Mouse (Mus musculus) ovary, postnatal 36 days (tissue): Measurements from ENCODE around the gene Gm13693.
A peak's percentile ranks its signal among the peaks of the same experiment; 100 is the strongest.
"Not testable (repeated sequence)": the region's sequence is repeated elsewhere in the genome, so short reads cannot be mapped to it uniquely, and the experiment has no call there.

Source experiments
- DNase-seq: peaks from one replicate; pipeline ENCODE4 v3.0.0; 2022; ENCODE audit warnings: low spot score, mixed read lengths

The Gm13693 gene

DNA sequence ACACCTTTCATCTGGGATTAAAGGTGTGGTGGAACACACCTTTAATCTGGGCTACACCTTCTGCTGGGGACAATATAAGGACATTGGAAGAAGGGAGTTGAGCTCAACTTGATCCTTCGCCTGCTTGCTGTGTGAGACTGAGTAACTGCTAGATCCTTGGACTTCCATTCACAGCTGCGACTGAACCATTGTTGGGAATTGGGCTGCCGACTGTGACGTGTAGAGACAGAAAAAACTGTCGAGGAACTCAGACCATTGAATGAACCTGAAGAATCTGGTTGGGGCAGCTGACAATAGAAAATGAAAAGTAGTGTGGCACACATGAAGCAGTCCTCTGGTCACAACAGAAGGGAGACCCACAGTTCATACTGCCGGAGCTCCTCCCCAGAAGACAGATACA lies at the start of gene Gm13693:
TSS of gene Gm13693 (plus strand) at position 301 of the 400 bp plus-strand sequence.
- DNase-seq = not testable (repeated sequence)

- no peak for DNase-seq
These were observed 31.7 kb upstream of the Gm13693 start for GRCm38 (mm10) chr2:83929478-83930088.

DNA sequence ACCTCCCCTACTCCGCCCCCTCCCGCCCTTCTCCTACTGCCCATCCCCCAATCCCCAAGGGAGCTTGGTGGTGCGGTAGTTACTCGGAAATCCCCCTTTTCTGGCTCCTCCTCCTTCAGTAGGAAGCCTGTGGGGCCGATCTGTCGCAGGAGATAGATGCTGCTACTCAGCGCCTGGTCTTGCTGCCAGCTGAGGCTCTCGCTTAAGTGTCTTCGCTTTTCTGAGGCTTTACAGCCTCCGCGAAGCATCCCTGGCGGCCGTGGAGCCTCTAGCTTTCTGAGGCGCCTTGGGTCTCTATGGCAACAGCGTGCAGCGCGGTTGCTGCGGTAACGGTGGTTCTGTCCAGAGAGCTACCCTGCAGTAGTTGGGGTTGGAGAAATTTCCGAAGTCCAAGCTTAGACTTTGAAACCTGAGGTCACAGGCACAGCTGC lies 20.4 kb upstream of the Gm13693 start, which contains the start of gene Zswim2:
TSS of gene Zswim2 (minus strand) at position 298 of the 431 bp plus-strand sequence.
- DNase-seq = peak; percentile 51

DNA sequence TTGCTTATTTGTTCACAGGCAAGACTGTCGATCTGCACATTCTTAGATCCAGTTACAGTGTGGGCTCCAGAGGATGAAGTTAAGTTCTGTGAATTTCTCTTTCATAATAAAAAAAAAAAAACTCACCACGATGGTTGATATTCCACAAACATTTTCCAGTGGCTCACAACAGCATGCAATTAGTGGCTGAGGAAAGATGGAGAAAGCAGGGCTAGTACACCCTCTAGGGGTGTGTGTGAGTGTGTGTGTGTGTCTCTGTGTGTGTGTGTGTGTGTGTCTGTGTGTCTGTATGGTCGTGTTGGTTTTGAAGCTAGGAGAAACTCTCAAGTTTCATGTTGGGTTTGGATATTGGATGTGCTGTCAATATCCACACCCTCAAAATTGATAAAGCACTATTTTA lies 19.9 kb upstream of the Gm13693 start:
- DNase-seq = no peak

- no peak for DNase-seq
These were observed 19.5 kb upstream of the Gm13693 start for GRCm38 (mm10) chr2:83941792-83942191.

DNA sequence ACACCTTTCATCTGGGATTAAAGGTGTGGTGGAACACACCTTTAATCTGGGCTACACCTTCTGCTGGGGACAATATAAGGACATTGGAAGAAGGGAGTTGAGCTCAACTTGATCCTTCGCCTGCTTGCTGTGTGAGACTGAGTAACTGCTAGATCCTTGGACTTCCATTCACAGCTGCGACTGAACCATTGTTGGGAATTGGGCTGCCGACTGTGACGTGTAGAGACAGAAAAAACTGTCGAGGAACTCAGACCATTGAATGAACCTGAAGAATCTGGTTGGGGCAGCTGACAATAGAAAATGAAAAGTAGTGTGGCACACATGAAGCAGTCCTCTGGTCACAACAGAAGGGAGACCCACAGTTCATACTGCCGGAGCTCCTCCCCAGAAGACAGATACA lies 5.9 kb upstream of the Gm13693 start, which contains the start of gene Gm13698:
TSS of gene Gm13698 (plus strand) at position 301 of the 400 bp plus-strand sequence.
- not testable (repeated sequence) for DNase-seq

DNA sequence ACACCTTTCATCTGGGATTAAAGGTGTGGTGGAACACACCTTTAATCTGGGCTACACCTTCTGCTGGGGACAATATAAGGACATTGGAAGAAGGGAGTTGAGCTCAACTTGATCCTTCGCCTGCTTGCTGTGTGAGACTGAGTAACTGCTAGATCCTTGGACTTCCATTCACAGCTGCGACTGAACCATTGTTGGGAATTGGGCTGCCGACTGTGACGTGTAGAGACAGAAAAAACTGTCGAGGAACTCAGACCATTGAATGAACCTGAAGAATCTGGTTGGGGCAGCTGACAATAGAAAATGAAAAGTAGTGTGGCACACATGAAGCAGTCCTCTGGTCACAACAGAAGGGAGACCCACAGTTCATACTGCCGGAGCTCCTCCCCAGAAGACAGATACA lies 5.7 kb downstream of the Gm13693 start, which contains the start of gene Gm13695:
TSS of gene Gm13695 (plus strand) at position 301 of the 400 bp plus-strand sequence.
- not testable (repeated sequence) for DNase-seq

DNA sequence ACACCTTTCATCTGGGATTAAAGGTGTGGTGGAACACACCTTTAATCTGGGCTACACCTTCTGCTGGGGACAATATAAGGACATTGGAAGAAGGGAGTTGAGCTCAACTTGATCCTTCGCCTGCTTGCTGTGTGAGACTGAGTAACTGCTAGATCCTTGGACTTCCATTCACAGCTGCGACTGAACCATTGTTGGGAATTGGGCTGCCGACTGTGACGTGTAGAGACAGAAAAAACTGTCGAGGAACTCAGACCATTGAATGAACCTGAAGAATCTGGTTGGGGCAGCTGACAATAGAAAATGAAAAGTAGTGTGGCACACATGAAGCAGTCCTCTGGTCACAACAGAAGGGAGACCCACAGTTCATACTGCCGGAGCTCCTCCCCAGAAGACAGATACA lies 11.5 kb downstream of the Gm13693 start, which contains the start of gene Gm13696:
TSS of gene Gm13696 (plus strand) at position 301 of the 400 bp plus-strand sequence.
- DNase-seq = not testable (repeated sequence)

DNA sequence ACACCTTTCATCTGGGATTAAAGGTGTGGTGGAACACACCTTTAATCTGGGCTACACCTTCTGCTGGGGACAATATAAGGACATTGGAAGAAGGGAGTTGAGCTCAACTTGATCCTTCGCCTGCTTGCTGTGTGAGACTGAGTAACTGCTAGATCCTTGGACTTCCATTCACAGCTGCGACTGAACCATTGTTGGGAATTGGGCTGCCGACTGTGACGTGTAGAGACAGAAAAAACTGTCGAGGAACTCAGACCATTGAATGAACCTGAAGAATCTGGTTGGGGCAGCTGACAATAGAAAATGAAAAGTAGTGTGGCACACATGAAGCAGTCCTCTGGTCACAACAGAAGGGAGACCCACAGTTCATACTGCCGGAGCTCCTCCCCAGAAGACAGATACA lies 17.3 kb downstream of the Gm13693 start, which contains the start of gene Gm13694:
TSS of gene Gm13694 (plus strand) at position 301 of the 400 bp plus-strand sequence.
- DNase-seq = not testable (repeated sequence)

DNA sequence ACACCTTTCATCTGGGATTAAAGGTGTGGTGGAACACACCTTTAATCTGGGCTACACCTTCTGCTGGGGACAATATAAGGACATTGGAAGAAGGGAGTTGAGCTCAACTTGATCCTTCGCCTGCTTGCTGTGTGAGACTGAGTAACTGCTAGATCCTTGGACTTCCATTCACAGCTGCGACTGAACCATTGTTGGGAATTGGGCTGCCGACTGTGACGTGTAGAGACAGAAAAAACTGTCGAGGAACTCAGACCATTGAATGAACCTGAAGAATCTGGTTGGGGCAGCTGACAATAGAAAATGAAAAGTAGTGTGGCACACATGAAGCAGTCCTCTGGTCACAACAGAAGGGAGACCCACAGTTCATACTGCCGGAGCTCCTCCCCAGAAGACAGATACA lies 23.1 kb downstream of the Gm13693 start, which contains the start of gene Gm13697:
TSS of gene Gm13697 (plus strand) at position 301 of the 400 bp plus-strand sequence.
- not testable (repeated sequence) for DNase-seq

GRCm38 (mm10) chr2:83990253-83990652 lies 28.9 kb downstream of the Gm13693 start, which contains the start of gene Gm13691:
Gene Gm13691, plus strand, starts transcription at chr2:83990553.
- DNase-seq = not testable (repeated sequence)

DNA sequence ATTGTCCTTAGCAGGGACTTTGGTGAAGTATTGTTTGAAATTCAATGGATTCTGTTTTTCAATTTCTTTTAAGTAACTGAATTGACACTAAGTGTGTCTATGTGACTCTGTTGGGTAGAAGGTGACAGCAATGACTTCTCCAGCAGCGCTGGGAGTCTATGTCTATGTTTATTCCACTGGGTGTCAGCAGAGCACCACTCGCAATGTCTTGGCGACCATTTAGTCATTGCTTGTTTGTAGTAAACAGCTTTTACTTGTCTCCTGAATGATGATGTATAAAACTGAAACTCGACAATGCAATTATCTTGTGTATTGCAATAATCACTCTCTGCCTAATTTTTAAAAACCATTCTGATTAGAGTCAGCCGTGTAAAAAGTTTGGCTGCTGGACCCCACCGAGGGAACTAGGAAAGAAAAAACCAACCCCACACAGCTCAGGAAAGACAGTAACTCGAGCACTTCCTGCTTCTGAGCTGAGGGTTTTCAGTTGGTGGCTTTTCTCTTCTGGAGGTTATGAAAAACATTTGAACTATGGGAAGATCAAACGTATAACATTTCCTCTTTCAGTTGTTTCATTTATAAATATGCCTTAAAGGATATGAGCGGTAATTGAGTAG lies 32.4 kb downstream of the Gm13693 start:
- DNase-seq = not testable (repeated sequence)

DNA sequence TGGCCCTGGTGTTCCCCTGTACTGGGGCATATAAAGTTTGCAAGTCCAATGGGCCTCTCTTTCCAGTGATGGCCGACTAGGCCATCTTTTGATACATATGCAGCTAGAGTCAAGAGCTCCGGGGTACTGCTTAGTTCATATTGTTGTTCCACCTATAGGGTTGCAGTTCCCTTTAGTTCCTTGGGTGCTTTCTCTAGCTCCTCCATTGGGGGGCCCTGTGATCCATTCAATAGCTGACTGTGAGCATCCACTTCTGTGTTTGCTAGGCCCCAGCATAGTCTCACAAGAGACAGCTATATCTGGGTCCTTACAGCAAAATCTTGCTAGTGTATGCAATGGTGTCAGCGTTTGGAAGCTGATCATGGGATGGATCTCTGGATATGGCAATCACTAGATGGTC lies 33.2 kb downstream of the Gm13693 start:
- not testable (repeated sequence) for DNase-seq

GRCm38 (mm10) chr2:84008913-84009312 lies 47.6 kb downstream of the Gm13693 start:
- DNase-seq = no peak

DNA sequence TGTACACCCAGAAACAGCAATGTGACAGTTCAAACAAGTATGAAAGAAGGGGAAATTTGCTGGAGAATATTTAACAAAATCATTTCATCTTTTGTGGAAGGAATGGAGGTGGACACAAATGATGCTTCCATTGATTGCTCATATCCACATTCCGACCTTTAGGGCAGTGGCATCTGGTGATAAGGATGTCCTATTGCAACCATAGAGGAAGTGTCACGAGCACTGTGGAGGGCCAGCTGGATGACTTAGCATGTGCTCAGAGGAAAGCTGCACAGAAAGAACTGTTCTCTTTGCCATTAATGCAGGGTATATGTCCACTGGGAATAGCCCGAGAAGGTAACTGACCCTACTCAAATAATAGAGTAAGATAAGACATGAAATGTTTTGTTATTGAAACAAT lies 48.5 kb downstream of the Gm13693 start:
- no peak for DNase-seq
